Mouse (Mus musculus) E14TG2a.4 (cell line): ENCODE results near the gene Ugp2.
"Not testable (repeated sequence)": the region's sequence is repeated elsewhere in the genome, so short reads cannot be mapped to it uniquely, and the experiment has no call there.

Experiments
- H3K27me3 ChIP-seq: 2 replicates; pipeline ENCODE4 v1.6.1; 2014; ENCODE audit warnings: low read length, control low read depth; ENCODE audit not compliant: insufficient read depth
- H3K36me3 ChIP-seq: 2 replicates; pipeline ENCODE4 v1.6.1; 2014; ENCODE audit warnings: low read length, control low read depth; ENCODE audit not compliant: insufficient read depth
- H3K4me1 ChIP-seq: replicated peaks from 2 replicates; pipeline ENCODE4 v1.6.1; 2014; ENCODE audit warnings: low read depth, low read length, control low read depth
- H3K4me3 ChIP-seq: replicated peaks from 2 replicates; pipeline ENCODE4 v1.5.1; 2014; ENCODE audit warnings: mild to moderate bottlenecking, low read length
- H3K9me3 ChIP-seq: 2 replicates; pipeline ENCODE4 v1.6.1; 2014; ENCODE audit warnings: low read length, control low read depth
- CTCF ChIP-seq: conservative IDR thresholded peaks from 2 replicates; pipeline ENCODE4 v1.5.1; 2014; ENCODE audit warnings: low read length
- NANOG ChIP-seq: IDR thresholded peaks from 2 replicates; pipeline ENCODE4 v1.6.1; 2014; ENCODE audit warnings: borderline replicate concordance, low read length, mixed read lengths
- POU5F1 ChIP-seq: IDR thresholded peaks from 2 replicates; pipeline ENCODE4 v1.6.1; 2014; ENCODE audit warnings: low read length, borderline replicate concordance

Gene Ugp2

DNA sequence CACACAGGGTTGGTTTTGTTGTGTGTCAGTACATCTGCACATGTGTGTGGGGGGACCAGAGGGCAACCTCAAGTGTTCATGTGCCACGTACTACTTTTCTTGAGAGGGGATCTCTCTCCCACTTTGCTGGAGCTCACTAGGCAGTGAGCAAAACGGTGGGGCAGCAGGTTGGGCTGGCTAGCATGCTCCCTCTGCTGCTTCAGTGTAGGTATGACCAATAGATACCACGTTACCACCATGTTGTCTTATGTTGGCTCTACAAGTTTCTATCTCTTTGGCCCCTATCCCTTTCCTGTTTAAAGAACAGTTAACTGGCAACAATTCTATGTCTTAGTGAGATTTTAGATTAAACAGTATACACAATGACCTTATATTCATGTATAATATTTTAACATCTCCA, 48.7 kb downstream of the Ugp2 start:
- Histone ChIP-seq H3K4me3 (no peak overlapping the region), H3K27me3 (no peaks in the 10 kb centered on the region)
- TF ChIP-seq NANOG (no peak), CTCF (no peak), POU5F1 (no peak)

DNA sequence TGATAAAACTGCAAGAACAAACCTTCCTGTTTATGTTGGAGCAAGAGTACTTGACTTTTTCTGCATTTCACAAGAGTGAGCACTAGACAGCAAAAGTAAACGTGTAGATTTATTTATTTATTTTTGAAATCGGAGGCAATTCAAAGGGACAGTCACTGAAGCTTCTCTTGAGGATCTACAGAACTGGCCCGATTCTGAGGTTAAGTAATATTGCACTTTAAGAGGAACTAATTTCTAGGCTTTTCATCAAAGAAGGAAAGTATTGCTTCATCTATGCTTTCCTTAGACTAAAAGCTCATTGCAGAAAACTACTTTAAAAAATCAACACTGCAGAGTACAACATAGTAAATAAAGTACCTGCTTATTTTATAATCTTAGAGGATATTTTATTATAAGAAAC, 49.4 kb downstream of the Ugp2 start:
- no peak overlapping the region for H3K4me3 ChIP-seq
- no peaks in the 10 kb centered on the region for H3K9me3 ChIP-seq
- TF ChIP-seq POU5F1 (no peak), CTCF (no peak), NANOG (no peak)
- H3K4me1 ChIP-seq: no peaks in the 10 kb centered on the region
- no peaks in the 10 kb centered on the region for H3K27me3 ChIP-seq
- H3K36me3 ChIP-seq: peaks cover 34% of the 10 kb centered on the region

More for the DNA sequence above, 48.7 kb downstream of the Ugp2 start:
- H3K9me3 ChIP-seq: no peaks in the 10 kb centered on the region
- H3K4me1 ChIP-seq: no peaks in the 10 kb centered on the region
- peaks cover 34% of the 10 kb centered on the region for H3K36me3 ChIP-seq

DNA sequence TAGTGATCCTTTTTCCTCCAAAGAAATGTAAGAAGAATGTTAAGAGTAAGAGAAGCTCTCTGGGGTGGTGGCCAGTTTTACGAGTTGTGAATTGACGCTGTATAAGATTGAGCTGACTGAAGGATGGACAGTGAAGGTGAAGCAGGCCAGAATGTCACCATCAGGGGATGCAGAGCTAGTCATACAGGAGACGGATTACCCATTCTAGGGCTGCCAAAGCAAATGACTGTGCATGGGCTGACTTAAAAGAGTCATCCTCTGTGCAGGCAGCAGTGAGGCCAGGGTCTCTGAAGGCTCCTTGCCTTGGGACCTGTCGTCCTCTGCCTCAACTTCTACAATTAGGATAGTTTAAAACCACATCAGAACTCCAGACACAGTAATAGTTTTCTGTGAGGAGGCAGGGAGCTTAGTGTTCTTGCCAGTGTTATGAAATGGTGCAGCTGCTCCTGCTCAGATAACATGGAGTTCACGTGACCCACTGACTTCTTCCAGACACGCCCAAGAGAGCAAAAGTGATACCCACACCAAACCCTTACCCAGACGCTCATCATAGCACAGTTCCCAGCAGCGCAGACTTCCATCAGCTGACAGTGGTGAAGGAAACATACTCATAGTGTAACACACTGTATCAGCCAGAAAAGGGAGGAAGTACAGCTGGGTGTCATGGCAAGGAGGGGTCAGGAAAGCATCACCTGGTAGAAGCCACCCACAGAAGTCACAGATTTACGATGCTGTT, 56.9 kb downstream of the Ugp2 start:
- Histone ChIP-seq H3K4me3 (no peak overlapping the region), H3K36me3 (peaks cover 57% of the 10 kb centered on the region), H3K27me3 (no peaks in the 10 kb centered on the region), H3K9me3 (no peaks in the 10 kb centered on the region), H3K4me1 (no peaks in the 10 kb centered on the region)
- TF ChIP-seq CTCF: no peak
- TF ChIP-seq NANOG: no peak
- TF ChIP-seq POU5F1: no peak

DNA sequence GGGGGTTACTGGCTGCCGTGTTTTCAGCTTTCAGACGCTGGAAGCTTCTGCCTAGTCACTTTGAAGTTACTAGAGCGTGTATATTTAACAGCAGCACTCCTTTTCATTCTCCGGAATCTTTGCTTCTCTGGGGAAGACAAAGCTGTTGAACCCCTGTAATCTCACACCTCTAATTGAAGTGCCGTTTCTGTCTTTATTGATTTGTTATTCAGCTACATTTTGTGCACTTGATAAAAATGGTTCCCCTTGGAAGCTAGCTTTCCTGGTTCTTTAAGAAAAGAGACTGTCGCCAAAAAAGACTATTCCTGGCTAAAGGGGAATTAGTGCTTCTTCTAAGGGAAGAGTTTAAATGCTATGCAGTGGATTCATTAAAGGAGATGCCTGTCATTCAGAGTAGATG, 61.5 kb downstream of the Ugp2 start:
- Histone ChIP-seq H3K4me1 (no peaks in the 10 kb centered on the region), H3K27me3 (no peaks in the 10 kb centered on the region), H3K9me3 (no peaks in the 10 kb centered on the region), H3K36me3 (peaks cover 73% of the 10 kb centered on the region), H3K4me3 (no peak overlapping the region)
- TF ChIP-seq NANOG: no peak
- TF ChIP-seq POU5F1: no peak
- no peak for TF ChIP-seq CTCF

DNA sequence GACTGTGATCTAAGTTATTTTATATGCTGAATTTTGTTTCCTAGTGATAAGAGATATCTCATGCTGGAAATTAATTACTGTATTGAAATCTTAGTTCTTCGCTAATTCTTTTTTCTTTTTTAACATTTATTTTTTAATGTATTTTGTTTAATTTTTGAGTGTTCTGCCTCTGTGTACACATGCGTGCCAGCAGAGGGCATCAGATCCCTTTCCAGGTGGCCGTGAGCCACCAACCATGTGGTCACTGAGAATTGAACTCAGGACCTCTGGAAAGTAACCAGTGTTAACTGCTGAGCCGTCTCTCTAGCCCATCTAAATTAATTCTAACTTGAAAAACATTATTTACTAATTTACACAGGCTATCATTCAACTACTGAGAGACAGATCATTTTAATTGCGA, 62.9 kb downstream of the Ugp2 start:
- TF ChIP-seq NANOG (no peak), CTCF (peak; percentile 53)

DNA sequence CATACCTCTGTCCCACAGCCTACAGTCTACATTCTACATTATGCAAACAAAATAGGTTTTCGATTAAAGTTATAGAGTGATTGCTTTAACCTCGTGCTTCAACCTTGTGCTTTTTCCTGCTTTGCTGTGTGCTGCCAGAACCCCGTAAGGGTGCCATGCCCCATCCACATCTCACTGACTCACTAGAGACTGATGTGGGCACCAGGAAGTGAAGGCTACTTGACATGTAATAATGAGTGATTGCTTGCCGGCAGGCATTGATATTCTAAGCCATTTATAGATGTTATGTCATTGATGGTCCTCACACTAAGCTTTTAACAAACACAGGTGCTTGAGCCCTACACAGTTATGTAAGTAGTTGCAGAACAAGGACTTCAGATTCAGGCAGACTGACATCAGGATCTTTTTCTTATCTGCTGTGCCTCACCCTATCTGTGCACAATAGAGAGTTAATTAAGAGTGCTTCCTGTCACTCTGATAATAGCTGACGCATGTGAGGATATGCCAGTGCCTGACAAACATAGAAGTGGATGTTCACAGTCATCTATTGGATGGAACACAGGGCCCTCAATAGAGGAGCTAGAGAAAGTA, 63.8 kb downstream of the Ugp2 start:
- TF ChIP-seq POU5F1 (no peak), CTCF (no peak), NANOG (no peak)
- H3K4me3 ChIP-seq: no peak overlapping the region
- no peaks in the 10 kb centered on the region for H3K27me3 ChIP-seq
- no peaks in the 10 kb centered on the region for H3K4me1 ChIP-seq
- no peaks in the 10 kb centered on the region for H3K9me3 ChIP-seq
- H3K36me3 ChIP-seq: peaks cover 67% of the 10 kb centered on the region

More for the DNA sequence above, 62.9 kb downstream of the Ugp2 start:
- Histone ChIP-seq H3K4me1 (no peaks in the 10 kb centered on the region), H3K4me3 (no peak overlapping the region), H3K9me3 (no peaks in the 10 kb centered on the region), H3K27me3 (no peaks in the 10 kb centered on the region), H3K36me3 (peaks cover 71% of the 10 kb centered on the region)

DNA sequence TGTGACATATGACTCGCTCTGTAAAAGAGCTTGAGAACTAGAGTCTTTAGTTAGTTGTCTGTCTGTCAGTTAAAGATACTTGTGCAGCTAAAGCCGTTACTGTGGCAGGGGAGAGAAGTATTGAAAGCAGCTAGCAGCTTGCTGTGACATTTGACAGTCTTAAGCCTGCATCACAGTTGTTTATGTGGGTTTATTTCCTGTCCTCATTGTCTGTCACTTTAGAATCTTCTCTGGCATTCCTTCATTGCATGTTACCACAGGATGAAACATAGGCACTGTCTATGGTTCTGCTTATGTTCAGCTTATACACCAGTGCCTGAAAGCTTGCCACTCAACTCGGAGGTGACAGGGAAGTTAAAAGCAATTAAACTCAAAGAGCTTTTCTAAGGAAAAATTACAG, 67.4 kb downstream of the Ugp2 start:
- TF ChIP-seq POU5F1: no peak
- TF ChIP-seq NANOG: no peak
- no peak for TF ChIP-seq CTCF
- Histone ChIP-seq H3K27me3 (no peaks in the 10 kb centered on the region), H3K9me3 (no peaks in the 10 kb centered on the region), H3K36me3 (peaks cover 81% of the 10 kb centered on the region), H3K4me1 (no peaks in the 10 kb centered on the region), H3K4me3 (no peak overlapping the region)

DNA sequence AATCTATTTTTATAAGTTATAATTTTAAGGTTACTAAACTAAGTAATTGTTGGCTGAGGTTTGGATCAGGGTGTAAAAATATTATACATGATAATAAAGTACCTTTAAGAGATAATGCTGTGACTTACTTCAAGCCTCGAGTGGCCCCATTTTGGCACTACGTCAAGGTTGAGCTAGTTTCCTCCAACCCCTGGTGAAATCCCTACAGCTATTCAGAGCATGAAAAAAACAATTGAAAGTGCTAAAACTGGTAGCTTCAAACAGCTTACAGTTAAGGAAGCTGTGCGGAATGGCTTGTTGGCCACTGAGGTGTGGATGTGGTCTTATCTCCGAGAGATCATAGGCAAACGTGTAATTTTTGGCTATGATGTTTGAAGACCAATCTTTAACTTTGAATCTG, 75.5 kb downstream of the Ugp2 start:
- H3K4me3 ChIP-seq: no peak overlapping the region
- H3K4me1 ChIP-seq: no peaks in the 10 kb centered on the region
- H3K36me3 ChIP-seq: peaks cover 42% of the 10 kb centered on the region
- no peaks in the 10 kb centered on the region for H3K27me3 ChIP-seq
- no peak for TF ChIP-seq POU5F1
- no peak for TF ChIP-seq CTCF
- no peak for TF ChIP-seq NANOG
- no peaks in the 10 kb centered on the region for H3K9me3 ChIP-seq

DNA sequence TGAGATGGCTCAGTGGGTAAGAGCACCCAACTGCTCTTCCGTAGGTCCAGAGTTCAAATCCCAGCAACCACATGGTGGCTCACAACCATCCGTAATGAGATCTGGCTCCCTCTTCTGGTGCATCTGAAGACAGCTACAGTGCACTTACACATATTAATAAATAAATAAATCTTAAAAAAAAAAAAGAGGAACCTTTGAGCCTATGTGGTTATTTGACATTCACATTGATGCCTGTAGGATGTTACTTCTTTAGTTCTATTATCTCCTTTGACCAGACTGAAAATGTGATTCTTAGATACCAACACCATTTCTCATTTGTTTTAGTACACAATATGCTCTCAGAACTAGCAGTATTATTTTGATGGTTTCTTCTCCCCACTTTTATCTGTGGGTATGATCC, 82.8 kb downstream of the Ugp2 start:
- not testable (repeated sequence) for H3K9me3 ChIP-seq, H3K27me3 ChIP-seq, H3K4me1 ChIP-seq, H3K4me3 ChIP-seq
- TF ChIP-seq CTCF: 0 out of 2 replicates have a peak, but pooled peaks have one; percentile 3
- peaks cover 26% of the 10 kb centered on the region; the same call in 1 of the 2 replicates for H3K36me3 ChIP-seq
